Mouse (Mus musculus) spleen, adult 2 months (tissue): ENCODE results near the gene Mipol1.

Experiments
- CTCF ChIP-seq: fragments of 200-500 bp; IDR thresholded peaks from 2 replicates; pipeline ENCODE4 v1.5.1; 2011; ENCODE audit warnings: mild to moderate bottlenecking, inconsistent platforms; ENCODE audit not compliant: insufficient read depth, insufficient read length, insufficient replicate concordance; ENCODE audit errors: extremely low read depth
- POLR2A ChIP-seq: fragments of 200-500 bp; IDR thresholded peaks from 2 replicates; pipeline ENCODE4 v1.6.1; 2011; ENCODE audit warnings: low read depth, low read length, inconsistent platforms

GRCm38 (mm10) chr12:57500246-57500645 lies 270.0 kb downstream of the Mipol1 start:
- TF ChIP-seq CTCF (no peak), POLR2A (no peak)
